17 mouse cellular contexts compared by ENCODE assay signal in genomic region chr10:67706436-67706835, GRCm38 (mm10).
"Had no signal": no experiment of that assay in that cellular context is flagged by ENCODE, and none has a peak within 500 bp of the region (broad histone marks: within the 10 kb centered on the region; RNA-seq: fewer than 3 reads in every experiment).

No protein-coding gene starts in this region.

- H3K36me3 ChIP-seq: liver, embryonic 13.5 days; liver, embryonic 15.5 days; lung, embryonic 15.5 days; midbrain, embryonic 13.5 days; neural tube, embryonic 12.5 days had no signal

- H3K4me2 ChIP-seq: liver, embryonic 13.5 days; liver, embryonic 15.5 days; lung, embryonic 15.5 days; midbrain, embryonic 11.5 days; midbrain, embryonic 13.5 days; neural tube, embryonic 12.5 days had no signal

- H3K4me1 ChIP-seq: liver, embryonic 13.5 days; liver, embryonic 15.5 days; lung, embryonic 15.5 days; midbrain, embryonic 13.5 days; neural tube, embryonic 12.5 days had no signal

- ATAC-seq: liver, postnatal 0 days; lung, postnatal 0 days; midbrain, embryonic 13.5 days; midbrain, embryonic 16.5 days had no signal

- H3K9me3 ChIP-seq: liver, embryonic 13.5 days; liver, embryonic 15.5 days; lung, embryonic 15.5 days; midbrain, embryonic 13.5 days; neural tube, embryonic 12.5 days had no signal

- H3K4me3 ChIP-seq: liver, embryonic 13.5 days; liver, embryonic 15.5 days; lung, embryonic 15.5 days; megakaryocyte, embryonic 14.5 days; midbrain, embryonic 13.5 days; neural tube, embryonic 12.5 days had no signal

- DNase-seq: liver, embryonic 13.5 days; liver, postnatal 0 days; lung, adult 2 months; lung, postnatal 14 days; lung, postnatal 36 days; thymus, adult 18-20 months; thymus, postnatal 14 days; thymus, postnatal 36 days had no signal

- H3K27ac ChIP-seq: liver, embryonic 13.5 days; liver, embryonic 15.5 days; lung, embryonic 15.5 days; macrophage; midbrain, embryonic 13.5 days; neural tube, embryonic 12.5 days had no signal

- H3K27me3 ChIP-seq: liver, embryonic 13.5 days; liver, embryonic 15.5 days; lung, embryonic 15.5 days; midbrain, embryonic 13.5 days; neural tube, embryonic 12.5 days had no signal

- H3K9ac ChIP-seq: liver, embryonic 13.5 days; liver, embryonic 15.5 days; liver, postnatal 0 days; lung, embryonic 15.5 days; midbrain, embryonic 13.5 days; neural tube, embryonic 12.5 days had no signal
